Mouse (Mus musculus): ENCODE data around the gene Ccdc24.

- TF ChIP-seq POLR2A (IDR thresholded peaks at IDR 0.05; ENCODE audit: control insufficient read depth, low read depth, low read length), result no peak
- TF ChIP-seq CTCF (IDR thresholded peaks at IDR 0.05; ENCODE audit: control insufficient read depth, insufficient read depth, insufficient replicate concordance, low read depth, low read length), result no peak
Observed at GRCm38 (mm10) chr4:117871787-117872186, 570 bp downstream of the Ccdc24 start.
